In genomic region chr8:84773304-84773703, GRCm38 (mm10) we compare ENCODE assay signal across 9 mouse cellular contexts. TPM values are rescaled to one million over a fixed set of nuclear protein-coding genes. Genes with fewer than 3 reads are reported as not detected.
DNase-seq lines count a peak whose midpoint lies in the region; ATAC-seq and TF ChIP-seq lines count a peak whose summit lies in the region.
"Had no signal": no experiment of that assay in that cellular context is flagged by ENCODE, and none has a peak within 500 bp of the region (broad histone marks: within the 10 kb centered on the region; RNA-seq: fewer than 3 reads in every experiment).

No protein-coding gene starts in this region.

- peak overlapping the region; percentile 56 for H3K4me2 ChIP-seq in heart, postnatal 0 days (ENCODE audit: low read depth, low read length)
- peak overlapping the region; percentile 51 for H3K4me2 ChIP-seq in forebrain, embryonic 12.5 days
- H3K4me2 ChIP-seq in liver, embryonic 16.5 days (ENCODE audit: low read depth, low read length): peak overlapping the region; percentile 16; the same call in 1 of the 2 replicates
- H3K4me2 ChIP-seq: liver, embryonic 15.5 days had no signal

- peaks cover 20% of the 10 kb centered on the region; the same call in 1 of the 2 replicates for H3K4me1 ChIP-seq in heart, postnatal 0 days (ENCODE audit: control insufficient read depth, insufficient read depth)
- peaks cover 65% of the 10 kb centered on the region for H3K4me1 ChIP-seq in forebrain, embryonic 12.5 days
- peaks cover 2% of the 10 kb centered on the region; the same call in 1 of the 2 replicates for H3K4me1 ChIP-seq in liver, embryonic 16.5 days (ENCODE audit: control insufficient read depth, low read depth, low read length)

- peak overlapping the region; percentile 42; the same call in 1 of the 2 replicates for H3K9ac ChIP-seq in heart, postnatal 0 days (replicated peaks; ENCODE audit: low read depth, low read length)
- H3K9ac ChIP-seq in forebrain, embryonic 12.5 days: 0 out of 2 replicates have a peak overlapping the region, but pooled peaks have one; percentile 27
- H3K9ac ChIP-seq in liver, embryonic 16.5 days (ENCODE audit: low read depth, low read length): no peak overlapping the region
- H3K9ac ChIP-seq: liver, embryonic 15.5 days had no signal

- no peaks in the 10 kb centered on the region for H3K9me3 ChIP-seq in heart, postnatal 0 days (replicated peaks; ENCODE audit: control insufficient read depth, low read length)
- H3K9me3 ChIP-seq in forebrain, embryonic 12.5 days: no peaks in the 10 kb centered on the region
- no peaks in the 10 kb centered on the region for H3K9me3 ChIP-seq in liver, embryonic 16.5 days (replicated peaks; ENCODE audit: control insufficient read depth, low read length)
- H3K9me3 ChIP-seq: liver, embryonic 15.5 days had no signal

- peaks cover 22% of the 10 kb centered on the region for H3K27me3 ChIP-seq in heart, postnatal 0 days (ENCODE audit: control insufficient read depth, insufficient read depth, low read length)
- peaks cover 100% of the 10 kb centered on the region for H3K27me3 ChIP-seq in forebrain, embryonic 12.5 days
- peaks cover 71% of the 10 kb centered on the region for H3K27me3 ChIP-seq in liver, embryonic 16.5 days (ENCODE audit: control insufficient read depth, insufficient read depth, low read depth, low read length)

- WGBS in heart, postnatal 0 days: 26% methylated on average over 9 of the region's 9 CpGs
- under 1% methylated on average over 9 of the region's 9 CpGs for WGBS in forebrain, embryonic 12.5 days
- WGBS in liver, embryonic 16.5 days (ENCODE audit: insufficient replicate concordance): 17% methylated on average over 9 of the region's 9 CpGs

- H3K4me3 ChIP-seq in heart, postnatal 0 days (ENCODE audit: low read depth, low read length): peak overlapping the region; percentile 38
- H3K4me3 ChIP-seq in forebrain, embryonic 12.5 days (replicated peaks): peak overlapping the region; percentile 31
- no peak overlapping the region for H3K4me3 ChIP-seq in liver, embryonic 16.5 days (ENCODE audit: low read depth, low read length)
- H3K4me3 ChIP-seq: liver, embryonic 15.5 days had no signal

- no peak overlapping the region for H3K27ac ChIP-seq in heart, postnatal 0 days (ENCODE audit: low read depth)
- H3K27ac ChIP-seq in forebrain, embryonic 12.5 days: peak overlapping the region; percentile 85
- H3K27ac ChIP-seq in liver, embryonic 16.5 days (ENCODE audit: low read length): no peak overlapping the region
- H3K27ac ChIP-seq: liver, embryonic 15.5 days had no signal

- peaks cover 13% of the 10 kb centered on the region; the same call in 1 of the 2 replicates for H3K36me3 ChIP-seq in heart, postnatal 0 days (replicated peaks; ENCODE audit: control insufficient read depth, insufficient read depth, low read length)
- H3K36me3 ChIP-seq in forebrain, embryonic 12.5 days (replicated peaks): peaks cover 7% of the 10 kb centered on the region
- H3K36me3 ChIP-seq in liver, embryonic 16.5 days (ENCODE audit: control insufficient read depth, insufficient read depth): no peaks in the 10 kb centered on the region
- H3K36me3 ChIP-seq: liver, embryonic 15.5 days had no signal

- TF ChIP-seq EP300 in heart, postnatal 0 days (IDR thresholded peaks at IDR 0.05; ENCODE audit: low read depth): no peak

- no peak for TF ChIP-seq CTCF in heart, postnatal 0 days (IDR thresholded peaks at IDR 0.05; ENCODE audit: low read depth)

- intact Hi-C loops in heart, postnatal 14 days (cut with DNase I): no loop called here

- ATAC-seq in heart, postnatal 0 days (ENCODE audit: insufficient read depth, low read depth): no peak
- ATAC-seq in forebrain, embryonic 12.5 days (ENCODE audit: low FRiP score): no peak
- no peak for ATAC-seq in liver, embryonic 16.5 days (ENCODE audit: low read depth)
- no peak for ATAC-seq in inflammation-experienced regulatory T-cells, adult 6 months

- DNase-seq in heart, postnatal 0 days (ENCODE audit: low spot score): no peak
- DNase-seq in heart, postnatal 14 days: no peak
- peak; percentile 69 for DNase-seq in cerebellum, adult 8-10 months
- DNase-seq in frontal cortex, postnatal 36 days (ENCODE audit: low spot score in 2 of 2): no peak
- DNase-seq in c-Kit-positive CD71-positive TER-119-positive erythroid progenitor cells, embryonic 14.5 days (ENCODE audit: low spot score): no peak

RNA-seq across cellular contexts. Expression of gene Nfix, which starts 26.8 kb away (rescaled TPM):
- total RNA-seq in heart, postnatal 0 days (2014; rRNA removed; ENCODE audit: low replicate concordance): 41.9 and 48.5 TPM in 2 replicates
- polyA plus RNA-seq in heart, postnatal 0 days (2015; fragmentation: Nextera tagmentation; extraction: Ambion mirVana): 18.2 TPM in 2 replicates
- total RNA-seq in heart, postnatal 14 days (2021): 100 to 1,000 TPM; 276 to 280 TPM
- polyA plus RNA-seq in forebrain, embryonic 12.5 days (2016; fragmentation: Nextera tagmentation; extraction: Ambion mirVana): 31.9 and 33.2 TPM in 2 replicates
- polyA plus RNA-seq in liver, embryonic 16.5 days (2015; fragmentation: Nextera tagmentation; extraction: Ambion mirVana): 2.0 and 2.4 TPM in 2 replicates
- polyA plus RNA-seq in inflammation-experienced regulatory T-cells, adult 6 months (2017; shearing (Covaris generic)): 1 to 10 TPM in 2 of 3 experiments, under 1 TPM in 1; 0.92 to 6.3 (median 3.1) TPM

RNA-seq across cellular contexts. Expression of gene Dand5, which starts 49.3 kb away (rescaled TPM):
- total RNA-seq in heart, postnatal 0 days (2014; rRNA removed; ENCODE audit: low replicate concordance): 2.1 and 15.4 TPM in 2 replicates
- polyA plus RNA-seq in heart, postnatal 0 days (2015; fragmentation: Nextera tagmentation; extraction: Ambion mirVana): 6.2 and 8.0 TPM in 2 replicates
- total RNA-seq in heart, postnatal 14 days (2021): 1 to 10 TPM; 6.1 to 6.4 TPM
- polyA plus RNA-seq in forebrain, embryonic 12.5 days (2016; fragmentation: Nextera tagmentation; extraction: Ambion mirVana): 5.3 and 5.6 TPM in 2 replicates
- polyA plus RNA-seq in liver, embryonic 16.5 days (2015; fragmentation: Nextera tagmentation; extraction: Ambion mirVana): 2.5 and 3.0 TPM in 2 replicates
- 1 to 10 TPM; 4.7 to 5.6 (median 5.4) TPM for polyA plus RNA-seq in inflammation-experienced regulatory T-cells, adult 6 months (2017; shearing (Covaris generic))

RNA-seq across cellular contexts. Expression of gene G430095P16Rik, which starts 50.5 kb away (rescaled TPM):
- total RNA-seq in heart, postnatal 0 days (2014; rRNA removed; ENCODE audit: low replicate concordance): 1.0 TPM in 1 of 2 replicates, not detected in the other
- polyA plus RNA-seq in heart, postnatal 0 days (2015; fragmentation: Nextera tagmentation; extraction: Ambion mirVana): 3.0 and 3.1 TPM in 2 replicates
- total RNA-seq in heart, postnatal 14 days (2021): under 1 TPM; 0.54 to 0.69 TPM
- 2.2 and 3.5 TPM in 2 replicates for polyA plus RNA-seq in forebrain, embryonic 12.5 days (2016; fragmentation: Nextera tagmentation; extraction: Ambion mirVana)
- 7.0 and 7.8 TPM in 2 replicates for polyA plus RNA-seq in liver, embryonic 16.5 days (2015; fragmentation: Nextera tagmentation; extraction: Ambion mirVana)
- polyA plus RNA-seq in inflammation-experienced regulatory T-cells, adult 6 months (2017; shearing (Covaris generic)): 10 to 100 TPM; 11.7 to 25.0 (median 21.7) TPM

RNA-seq across cellular contexts. Expression of gene Gadd45gip1, which starts 58.0 kb away (rescaled TPM):
- 47.1 and 49.8 TPM in 2 replicates for total RNA-seq in heart, postnatal 0 days (2014; rRNA removed; ENCODE audit: low replicate concordance)
- polyA plus RNA-seq in heart, postnatal 0 days (2015; fragmentation: Nextera tagmentation; extraction: Ambion mirVana): 48.1 and 50.0 TPM in 2 replicates
- total RNA-seq in heart, postnatal 14 days (2021): 10 to 100 TPM; 23.0 to 25.0 TPM
- polyA plus RNA-seq in forebrain, embryonic 12.5 days (2016; fragmentation: Nextera tagmentation; extraction: Ambion mirVana): 43.0 and 44.8 TPM in 2 replicates
- 41.5 and 41.9 TPM in 2 replicates for polyA plus RNA-seq in liver, embryonic 16.5 days (2015; fragmentation: Nextera tagmentation; extraction: Ambion mirVana)
- 10 to 100 TPM; 14.6 to 16.7 (median 16.1) TPM for polyA plus RNA-seq in inflammation-experienced regulatory T-cells, adult 6 months (2017; shearing (Covaris generic))
